Mouse (Mus musculus) G1E-ER4 (cell line): ENCODE measurements around the gene Prelp. TPM values are rescaled to one million over a fixed set of nuclear protein-coding genes. Genes with fewer than 3 reads are reported as not detected.

Source experiments
- GATA1 ChIP-seq: IDR thresholded peaks from one replicate; pipeline ENCODE4 v1.8.0; 2012; ENCODE audit warnings: low read length, inconsistent platforms
- polyA plus RNA-seq: library from polyadenylated mRNA; stranded (reverse); fragments of >175 nt; gene quantifications from 2 replicates; pipeline ENCODE4 v1.2.3, GENCODE M21; 2012

Prelp gene
- polyA plus RNA-seq, 1 experiment: 0.15 TPM

DNA sequence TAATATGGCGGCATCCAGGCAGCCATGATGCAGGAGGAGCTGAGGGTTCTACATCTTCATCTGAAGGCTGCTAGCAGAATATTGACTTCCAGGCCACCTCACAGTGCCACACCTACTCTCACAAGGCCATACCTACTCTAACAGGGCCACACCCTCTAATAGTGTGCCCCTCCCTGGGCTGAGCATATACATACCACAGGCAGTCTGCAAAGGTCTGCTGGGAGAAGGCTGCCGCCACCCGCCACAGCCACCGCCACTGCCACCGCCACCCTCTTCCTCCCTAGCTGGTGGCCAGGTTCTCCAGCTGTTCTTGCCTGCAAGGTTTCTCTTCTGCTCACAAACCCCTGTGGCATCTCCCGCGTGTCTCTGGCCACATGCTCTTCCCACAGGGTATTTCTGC, 35.4 kb downstream of the Prelp start:
- no peak for TF ChIP-seq GATA1

DNA sequence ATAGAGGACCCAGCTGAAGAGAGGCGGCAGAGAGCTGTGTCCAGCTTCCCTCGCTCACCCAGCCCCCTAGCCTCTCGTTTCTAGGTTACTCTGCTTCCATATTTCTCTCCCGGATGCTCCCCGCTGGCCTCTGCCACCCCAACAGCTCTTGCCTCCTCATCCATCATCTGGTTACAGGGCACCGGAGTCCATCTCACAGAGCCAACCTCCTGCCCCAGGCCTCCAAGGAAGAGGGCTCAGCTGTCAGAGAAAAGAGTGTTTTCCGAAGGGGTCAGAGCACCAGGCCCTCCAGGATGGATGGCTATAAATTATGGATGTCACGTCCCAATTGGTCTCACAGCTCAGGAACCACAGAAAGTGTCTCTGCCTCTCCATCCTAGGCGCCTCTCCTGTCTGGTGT, 36.5 kb downstream of the Prelp start:
- TF ChIP-seq GATA1: no peak

DNA sequence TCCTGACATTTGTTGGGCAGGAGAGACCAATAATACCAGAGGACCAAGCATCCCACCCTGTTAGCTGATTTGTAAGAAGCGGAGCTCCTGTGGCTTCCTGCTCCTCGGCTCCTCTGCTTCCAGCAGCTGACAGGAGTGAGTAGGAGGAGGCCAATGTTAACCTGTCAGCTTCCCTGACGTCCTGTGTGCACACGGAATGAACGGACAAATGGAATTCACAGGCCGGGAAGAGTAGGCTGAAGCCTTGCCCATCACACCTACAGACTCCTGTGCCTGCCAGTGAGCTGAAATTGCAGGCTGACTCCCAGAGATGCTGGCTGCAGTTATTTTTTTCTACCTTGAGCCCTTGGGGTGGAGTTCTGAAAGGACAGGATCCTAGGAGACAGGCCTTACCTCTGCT, 37.1 kb downstream of the Prelp start:
- no peak for TF ChIP-seq GATA1

DNA sequence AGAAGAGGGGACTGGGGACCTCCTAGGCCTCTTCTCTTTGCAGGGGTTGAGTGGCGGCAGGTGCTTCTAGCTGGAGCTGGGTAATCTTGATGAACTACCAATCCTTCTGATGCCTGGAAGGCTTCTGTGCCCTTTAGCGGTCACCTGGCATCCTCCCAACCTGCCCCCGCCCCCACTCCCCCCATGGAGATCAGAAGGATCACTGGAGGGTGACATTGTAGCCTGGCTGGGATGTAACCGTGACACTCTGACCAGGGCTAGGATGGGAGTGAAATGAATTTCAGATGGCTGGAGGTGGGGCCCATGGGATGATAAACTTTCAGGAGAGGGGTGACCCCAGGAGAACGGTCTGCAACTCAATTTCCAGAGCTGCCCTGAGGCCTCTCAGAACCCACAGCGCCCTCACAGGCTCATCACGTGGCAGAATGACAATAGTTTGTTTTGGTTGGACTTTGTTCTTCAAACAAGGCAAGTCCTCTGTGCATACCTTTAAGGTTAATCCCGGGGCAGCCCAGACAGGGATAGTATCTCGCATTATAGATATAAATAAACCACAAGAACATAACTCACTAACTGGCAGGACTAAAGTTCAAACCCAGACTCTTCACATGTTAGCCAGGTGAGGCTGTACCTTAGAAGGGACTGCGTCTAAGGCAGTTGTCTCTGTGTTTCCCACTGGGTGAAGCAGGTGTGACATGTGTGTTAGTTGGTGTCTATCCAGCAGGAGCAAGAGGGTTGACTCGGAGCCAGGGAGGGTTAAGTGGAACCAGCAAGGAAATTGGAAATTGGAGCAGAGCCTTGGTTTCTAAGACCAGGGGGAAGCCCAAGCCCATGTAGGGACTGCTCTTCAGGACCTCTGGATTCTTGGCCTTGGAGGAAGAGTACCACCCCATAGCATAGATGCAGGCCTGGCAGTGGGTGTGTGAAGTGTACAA, 38.7 kb downstream of the Prelp start:
- no peak for TF ChIP-seq GATA1

DNA sequence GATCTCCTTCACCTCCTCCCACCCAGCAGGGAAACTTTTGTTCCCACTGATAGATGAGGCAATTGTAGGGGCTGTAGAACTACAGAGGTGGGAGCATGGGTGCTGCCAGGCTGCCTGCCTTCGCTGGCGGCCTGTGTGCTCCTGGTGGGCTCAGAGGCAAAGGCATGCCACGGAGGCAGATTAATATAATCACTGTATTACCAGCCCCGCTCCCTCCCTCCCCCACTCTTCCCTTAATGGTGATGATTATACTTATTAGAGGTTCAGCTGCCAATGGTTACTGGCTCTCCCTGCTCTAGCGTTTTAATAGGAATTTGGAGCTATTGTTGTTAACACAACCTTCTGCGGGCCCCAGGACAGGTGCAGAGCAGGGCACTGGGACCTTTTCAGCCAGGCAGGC, 39.4 kb downstream of the Prelp start:
- no peak for TF ChIP-seq GATA1

DNA sequence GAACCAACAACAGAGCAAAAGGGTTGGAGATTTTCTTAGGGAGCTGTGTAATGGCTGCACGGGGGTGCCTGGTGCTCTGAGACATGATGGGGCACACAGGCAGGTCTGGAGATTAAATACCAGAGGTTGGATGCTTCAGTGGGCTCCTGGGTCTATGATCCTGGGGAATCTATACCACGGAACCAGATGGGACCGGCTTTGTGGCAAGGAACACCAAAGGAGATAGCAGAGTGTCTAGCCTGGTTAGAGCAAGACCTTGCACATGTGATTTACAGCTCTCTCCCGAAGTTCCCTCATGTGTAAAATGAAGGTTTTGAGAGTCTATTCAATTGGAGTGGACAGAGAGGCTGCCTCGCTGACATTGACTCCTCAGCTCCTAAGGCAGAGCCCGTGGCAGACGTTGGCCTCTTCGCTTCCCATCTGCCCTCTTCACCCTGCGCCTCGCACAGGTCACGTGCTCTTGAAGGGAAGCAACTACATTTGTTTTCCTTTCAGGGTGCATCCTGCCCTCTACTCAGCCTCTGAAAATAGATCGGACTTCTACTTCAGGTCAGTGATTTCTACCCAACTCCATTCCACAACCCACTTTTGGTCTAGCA, 42.3 kb downstream of the Prelp start:
- TF ChIP-seq GATA1: no peak

DNA sequence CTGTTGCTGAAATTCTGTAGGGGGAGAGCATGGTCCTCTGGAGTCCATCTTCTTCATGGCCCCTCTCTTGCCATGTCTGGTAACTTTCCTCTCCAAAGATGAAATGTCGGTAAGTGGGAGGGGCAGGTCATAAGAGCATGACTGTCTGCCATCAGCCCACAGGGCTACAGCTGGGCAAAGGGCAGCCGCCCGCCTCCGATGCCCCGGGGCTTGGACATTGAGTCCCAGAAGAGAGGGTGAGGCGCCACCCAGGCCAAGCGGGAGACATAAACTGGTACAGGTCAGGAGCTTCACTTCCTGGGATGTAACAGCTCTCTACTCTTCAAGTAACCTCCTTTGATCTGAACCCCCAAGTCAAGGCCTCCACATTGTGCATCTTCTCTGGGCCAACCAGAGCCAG, 44.3 kb downstream of the Prelp start:
- no peak for TF ChIP-seq GATA1

DNA sequence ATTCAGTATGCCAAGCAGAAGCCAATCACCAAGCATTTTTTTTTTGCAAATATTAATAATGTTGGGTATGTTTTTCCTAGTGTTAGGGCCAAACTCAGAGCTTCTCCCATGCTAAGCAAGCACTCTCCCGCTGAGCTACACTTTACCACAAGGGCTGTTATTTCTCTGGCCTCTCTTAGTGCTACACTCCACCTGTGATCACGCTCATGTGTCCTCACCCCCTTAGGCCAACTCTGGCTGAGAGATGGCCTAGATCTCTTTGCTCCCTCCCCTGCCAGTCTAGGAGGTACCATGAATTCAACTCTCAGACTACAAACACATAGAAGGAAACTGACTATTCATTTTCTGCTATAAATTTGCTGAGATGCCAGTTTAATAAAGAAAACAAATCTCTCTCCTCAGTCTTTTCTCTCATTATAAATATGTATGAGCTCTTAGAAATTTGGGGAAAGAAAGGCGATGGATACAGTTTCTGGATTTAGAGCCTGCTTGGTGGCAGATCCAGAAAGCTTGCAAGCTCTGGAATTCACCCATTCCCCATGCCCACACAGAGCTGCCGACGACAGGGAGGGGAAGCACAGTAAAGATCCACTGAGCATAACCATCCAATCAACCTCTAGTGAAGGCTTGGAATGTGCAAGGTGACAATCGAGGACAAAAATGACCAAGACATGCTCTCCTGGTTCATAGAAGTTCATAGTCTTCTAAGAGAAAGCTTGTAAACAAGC, 48.0 kb downstream of the Prelp start:
- no peak for TF ChIP-seq GATA1

DNA sequence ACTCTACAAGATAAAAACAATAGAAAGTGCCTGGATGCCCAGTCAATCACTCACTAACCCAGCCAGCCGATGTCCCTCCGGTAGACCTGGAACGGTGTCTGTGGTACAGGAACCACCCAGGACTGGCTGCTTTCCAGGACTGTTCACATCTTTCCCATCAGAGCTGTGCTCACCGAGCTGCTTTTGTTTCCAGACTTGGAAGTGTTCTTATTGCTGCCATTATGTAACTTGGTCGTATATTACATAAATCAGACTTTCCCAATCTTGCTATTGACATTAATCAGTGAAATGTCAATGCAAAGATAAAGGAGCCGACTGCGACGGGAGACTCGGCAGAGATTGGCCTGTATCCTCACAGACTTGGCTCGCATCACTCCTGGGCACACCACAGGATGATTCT, 50.0 kb downstream of the Prelp start:
- TF ChIP-seq GATA1: no peak

DNA sequence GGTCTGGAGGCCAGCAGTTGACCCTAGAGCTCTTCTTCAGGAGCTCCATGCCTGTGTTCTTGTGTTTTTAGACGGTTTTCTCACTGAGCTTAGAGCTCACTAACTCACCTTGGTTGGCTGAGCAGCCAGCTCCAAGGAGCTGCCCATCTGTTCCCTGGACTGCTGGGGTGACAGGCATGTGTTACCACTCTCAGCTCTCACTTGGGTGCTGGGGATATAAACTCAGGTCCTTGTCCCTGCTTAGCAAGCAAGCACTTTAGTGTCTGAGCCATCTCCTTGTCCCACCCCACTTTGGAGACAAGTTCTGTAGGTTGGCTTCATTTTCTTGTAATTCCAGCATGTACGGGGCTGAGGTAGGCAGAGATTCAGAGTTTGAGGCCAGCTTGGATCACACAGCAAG, 52.0 kb downstream of the Prelp start:
- no peak for TF ChIP-seq GATA1

DNA sequence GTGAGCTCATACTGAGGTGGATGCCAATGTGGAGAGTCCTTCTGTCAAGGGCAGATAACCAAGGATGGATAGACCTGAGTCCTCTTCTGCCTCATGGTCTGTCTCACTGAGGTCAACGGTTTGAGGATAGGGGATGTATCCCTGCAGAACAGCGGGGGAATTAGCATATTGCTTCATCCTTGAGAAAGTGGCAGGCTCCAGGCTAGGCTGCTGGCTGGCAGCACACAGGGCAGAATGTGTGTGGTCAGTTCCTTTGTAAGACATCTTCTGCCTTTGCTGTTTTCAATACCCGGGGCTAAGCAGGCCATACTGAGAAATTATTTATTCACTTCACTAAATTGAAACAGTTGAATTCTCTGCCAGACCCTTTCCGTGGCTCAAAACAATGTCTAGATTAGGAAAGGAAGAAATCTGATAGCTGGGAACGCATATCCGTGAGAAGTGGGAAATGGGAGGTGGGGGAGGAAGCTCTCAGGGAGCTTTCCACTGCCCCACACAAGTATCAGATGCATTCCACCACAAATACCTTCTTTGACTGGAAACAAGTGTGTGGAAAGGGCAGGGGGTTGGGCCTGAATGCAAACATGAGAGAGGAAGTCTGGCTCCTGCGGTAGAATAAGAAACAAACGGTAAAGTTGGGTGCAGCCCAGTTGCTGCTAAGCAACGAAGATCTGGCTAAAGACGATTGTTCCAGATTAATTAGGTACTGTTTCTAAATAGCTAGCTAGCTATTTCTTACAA, 57.8 kb downstream of the Prelp start:
- TF ChIP-seq GATA1: no peak

DNA sequence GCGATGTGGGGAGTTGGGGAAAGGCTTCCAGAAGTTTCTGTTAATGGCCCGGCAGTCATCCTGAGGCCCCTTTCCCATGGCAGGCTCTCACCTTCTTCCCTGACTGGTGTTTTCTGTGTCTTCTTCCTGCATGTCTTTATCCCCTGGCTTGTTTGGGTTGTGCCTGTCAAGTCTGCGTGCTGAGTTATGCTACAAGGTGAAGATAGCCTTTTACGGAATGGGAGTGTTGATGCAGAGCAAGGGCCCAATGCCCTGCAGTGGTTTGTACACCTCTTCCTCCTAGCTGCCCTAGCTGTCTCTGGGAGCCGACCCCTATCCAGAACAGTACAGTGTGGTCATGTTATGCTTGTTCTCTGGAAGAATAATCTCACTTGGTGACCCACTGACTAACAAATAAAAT, 60.2 kb downstream of the Prelp start:
- TF ChIP-seq GATA1: no peak

Other genes starting within 250 kb of the Prelp start
- gene Lax1, start 231.3 kb downstream of the Prelp start, polyA plus RNA-seq: not detected in 2 replicates
- 45.4 and 53.5 TPM in 2 replicates for gene Atp2b4, start 120.4 kb downstream of the Prelp start, polyA plus RNA-seq
- gene Optc, start 13.4 kb downstream of the Prelp start, polyA plus RNA-seq: 0.15 TPM in 1 of 2 replicates, not detected in the other
- not detected in 2 replicates for gene Fmod, start 115.8 kb upstream of the Prelp start, polyA plus RNA-seq
- 4.5 and 6.7 TPM in 2 replicates for gene Btg2, start 157.7 kb upstream of the Prelp start, polyA plus RNA-seq
- gene Chit1, start 189.8 kb upstream of the Prelp start, polyA plus RNA-seq: not detected in 2 replicates